Mouse (Mus musculus) left cerebral cortex, adult 9 months (tissue): ENCODE data around the gene Apof.
A peak's percentile ranks its signal among the peaks of the same experiment; 100 is the strongest.

Experiments used
- DNase-seq, 2 experiments: peaks; one replicate each; pipeline ENCODE4 v3.0.0; 2022; ENCODE audit warnings: low spot score in 2 of 2

The Apof gene

GRCm38 (mm10) chr10:128268371-128268770 lies at the start of gene Apof:
TSS of gene Apof (plus strand) at chr10:128268671.
- DNase-seq, result no peak

GRCm38 (mm10) chr10:128221533-128222286 lies 46.8 kb upstream of the Apof start:
- DNase-seq, result no peak

GRCm38 (mm10) chr10:128225064-128225463 lies 43.4 kb upstream of the Apof start:
- no peak for DNase-seq

- DNase-seq, result no peak
Observed at GRCm38 (mm10) chr10:128225538-128225937, 42.9 kb upstream of the Apof start, which contains the start of gene Mip. TSS of gene Mip (plus strand) at chr10:128225838.

- DNase-seq, result no peak
Observed at GRCm38 (mm10) chr10:128227592-128227991, 40.9 kb upstream of the Apof start.

GRCm38 (mm10) chr10:128228009-128228408 lies 40.5 kb upstream of the Apof start:
- no peak for DNase-seq

GRCm38 (mm10) chr10:128230582-128230981 lies 37.9 kb upstream of the Apof start:
- no peak for DNase-seq

GRCm38 (mm10) chr10:128231146-128231545 lies 37.3 kb upstream of the Apof start:
- DNase-seq, result no peak

- DNase-seq, result peak in 1 of 2 experiments; percentile 70
Observed at GRCm38 (mm10) chr10:128231697-128232419, 36.6 kb upstream of the Apof start, which contains the start of gene Timeless. TSS of gene Timeless (plus strand) at chr10:128232065.

- peak in 1 of 2 experiments; percentile 77 for DNase-seq
Observed at GRCm38 (mm10) chr10:128232420-128232985, 36.0 kb upstream of the Apof start.

- no peak for DNase-seq
Observed at GRCm38 (mm10) chr10:128236321-128236720, 32.1 kb upstream of the Apof start.

GRCm38 (mm10) chr10:128237807-128238480 lies 30.5 kb upstream of the Apof start:
- peak in 1 of 2 experiments; percentile 35 for DNase-seq

- no peak for DNase-seq
Observed at GRCm38 (mm10) chr10:128239140-128239539, 29.3 kb upstream of the Apof start.

- DNase-seq, result no peak
Observed at GRCm38 (mm10) chr10:128240131-128240530, 28.3 kb upstream of the Apof start.

GRCm38 (mm10) chr10:128243252-128243651 lies 25.2 kb upstream of the Apof start:
- DNase-seq, result no peak

GRCm38 (mm10) chr10:128244121-128244520 lies 24.4 kb upstream of the Apof start:
- no peak for DNase-seq

- DNase-seq, result no peak
Observed at GRCm38 (mm10) chr10:128247020-128247732, 21.3 kb upstream of the Apof start.

GRCm38 (mm10) chr10:128250565-128250964 lies 17.9 kb upstream of the Apof start:
- no peak for DNase-seq

GRCm38 (mm10) chr10:128253677-128254255 lies 14.7 kb upstream of the Apof start, which contains the start of gene Apon:
TSS of gene Apon (plus strand) at chr10:128254096.
- no peak for DNase-seq

- DNase-seq, result no peak
Observed at GRCm38 (mm10) chr10:128255925-128256324, 12.5 kb upstream of the Apof start.

GRCm38 (mm10) chr10:128256328-128256727 lies 12.1 kb upstream of the Apof start:
- no peak for DNase-seq
